Mouse (Mus musculus) hindbrain, embryonic 11.5 days (tissue): ENCODE measurements around the gene Cdk11b. TPM values are rescaled to one million over a fixed set of nuclear protein-coding genes. Genes with fewer than 3 reads are reported as not detected.

ENCODE experiments used
- ATAC-seq: fragments of 200-750 bp; cut with Nextera tagmentation; 2 replicates; pipeline ENCODE4 v1.8.0; 2017; ENCODE audit warnings: mild to moderate bottlenecking, moderate TSS enrichment, moderate library complexity; ENCODE audit not compliant: low FRiP score
- DNase-seq: peaks from one replicate; pipeline ENCODE4 v3.0.0-alpha.2; 2015; ENCODE audit warnings: low spot score
- H3K27ac ChIP-seq: fragments of 300-500 bp; sonication (generic); 2 replicates; pipeline ENCODE4 v1.5.1; 2014; ENCODE audit warnings: mild to moderate bottlenecking, low read depth, low read length
- H3K27me3 ChIP-seq: fragments of 300-500 bp; sonication (generic); 2 replicates; pipeline ENCODE4 v1.6.1; 2014; ENCODE audit warnings: mild to moderate bottlenecking, low read length, moderate library complexity, mixed read lengths; ENCODE audit not compliant: control insufficient read depth, insufficient read depth
- H3K36me3 ChIP-seq: fragments of 300-500 bp; sonication (generic); 2 replicates; pipeline ENCODE4 v1.6.1; 2014; ENCODE audit warnings: mild to moderate bottlenecking, low read length, moderate library complexity, mixed read lengths; ENCODE audit not compliant: control insufficient read depth, insufficient read depth
- H3K4me1 ChIP-seq: fragments of 300-500 bp; sonication (generic); replicated peaks from 2 replicates; pipeline ENCODE4 v1.6.1; 2014; ENCODE audit warnings: low read length, mixed read lengths; ENCODE audit not compliant: control insufficient read depth, insufficient read depth
- H3K4me2 ChIP-seq: fragments of 300-500 bp; sonication (generic); replicated peaks from 2 replicates; pipeline ENCODE4 v1.6.1; 2014; ENCODE audit warnings: mild to moderate bottlenecking, low read depth, low read length
- H3K4me3 ChIP-seq: fragments of 300-500 bp; sonication (generic); 2 replicates; pipeline ENCODE4 v1.5.1; 2014; ENCODE audit warnings: low read depth, low read length
- H3K9ac ChIP-seq: fragments of 300-500 bp; sonication (generic); 2 replicates; pipeline ENCODE4 v1.6.1; 2014; ENCODE audit warnings: low read depth, low read length
- H3K9me3 ChIP-seq: fragments of 300-500 bp; sonication (generic); 2 replicates; pipeline ENCODE4 v1.6.1; 2016; ENCODE audit warnings: low read length; ENCODE audit not compliant: control insufficient read depth
- WGBS: fragments of 180-500 bp; shearing (Covaris S2); extraction: QIAGEN DNeasy Blood & Tissue Kit; methylation state at CpG from one replicate; pipeline ENCODE4 v1.1.7; 2014; 5-methylcytosine and 5-hydroxymethylcytosine counted together
- polyA plus RNA-seq: library from polyadenylated mRNA; unstranded; fragments of >200 nt; fragmentation: Nextera tagmentation; extraction: Ambion mirVana; gene quantifications from 2 replicates; pipeline ENCODE4 v1.2.1, GENCODE M21; 2014

Gene Cdk11b
- polyA plus RNA-seq, 1 experiment from 2014 or later, result 77.6 TPM

DNA sequence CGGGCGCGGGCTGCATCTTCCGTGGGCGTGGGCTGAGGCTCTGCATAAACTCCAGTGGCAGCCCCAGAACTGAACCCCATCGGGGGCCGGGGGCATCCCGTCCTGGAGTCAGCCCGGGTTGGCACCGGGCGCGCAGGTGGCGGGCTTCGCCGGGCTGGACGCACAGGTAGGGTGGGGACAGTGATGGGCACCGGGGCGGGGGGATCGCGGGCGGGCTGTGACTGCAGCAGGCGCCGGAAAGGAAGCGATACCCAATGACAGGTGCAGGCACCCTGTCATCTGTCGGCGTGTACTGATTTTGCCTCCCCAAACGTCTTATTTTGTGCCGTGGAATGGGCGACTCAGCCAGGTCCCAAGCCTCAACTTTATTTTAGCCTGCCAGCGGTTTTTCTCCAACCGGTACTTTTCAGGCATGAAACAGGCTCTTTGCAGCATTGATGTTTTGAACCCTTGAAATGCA is 22.6 kb upstream of the Cdk11b start:
- Histone ChIP-seq H3K9me3 (no peaks in the 10 kb centered on the region), H3K27me3 (no peaks in the 10 kb centered on the region), H3K9ac (peak overlapping the region; percentile 88), H3K4me3 (peak overlapping the region; percentile 89), H3K4me2 (peak overlapping the region; percentile 85), H3K27ac (peak overlapping the region; percentile 97), H3K36me3 (no peaks in the 10 kb centered on the region), H3K4me1 (0 out of 2 replicates have a peak, but pooled peaks cover 3% of the 10 kb centered on the region)
- ATAC-seq (no peak; the same call in 1 of the 2 replicates), DNase-seq (no peak)
- WGBS, result 3% methylated on average over 31 of the region's 31 CpGs

DNA sequence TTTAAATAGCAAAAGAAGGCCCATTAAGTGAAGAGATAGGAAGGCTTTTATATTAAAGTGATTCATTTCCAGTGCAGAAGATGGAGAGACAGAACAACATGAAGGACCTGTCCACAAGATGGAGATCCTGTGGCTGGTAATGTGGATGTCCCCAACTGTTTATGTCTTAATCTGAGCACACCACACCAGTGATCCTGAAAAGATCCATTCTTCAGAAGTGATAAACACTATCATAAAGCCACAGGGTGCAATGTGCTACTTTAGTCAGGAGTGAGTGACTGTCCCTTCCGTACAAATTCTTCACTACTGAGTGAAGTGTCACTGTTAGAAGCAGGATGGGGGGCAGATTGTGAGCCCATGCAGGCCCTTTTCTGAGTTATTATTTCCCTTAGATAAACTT is 21.9 kb upstream of the Cdk11b start:
- H3K27ac ChIP-seq, result no peak overlapping the region
- 0 out of 2 replicates have a peak overlapping the region, but pooled peaks have one; percentile 17 for H3K9ac ChIP-seq
- H3K36me3 ChIP-seq, result no peaks in the 10 kb centered on the region
- no peak for DNase-seq
- H3K27me3 ChIP-seq, result no peaks in the 10 kb centered on the region
- H3K4me1 ChIP-seq, result 0 out of 2 replicates have a peak, but pooled peaks cover 3% of the 10 kb centered on the region
- 94% methylated on average over 1 of the region's 1 CpGs for WGBS
- peak overlapping the region; percentile 89 for H3K4me3 ChIP-seq
- H3K9me3 ChIP-seq, result no peaks in the 10 kb centered on the region
- ATAC-seq, result no peak
- H3K4me2 ChIP-seq, result peak overlapping the region; percentile 85; the same call in 1 of the 2 replicates

DNA sequence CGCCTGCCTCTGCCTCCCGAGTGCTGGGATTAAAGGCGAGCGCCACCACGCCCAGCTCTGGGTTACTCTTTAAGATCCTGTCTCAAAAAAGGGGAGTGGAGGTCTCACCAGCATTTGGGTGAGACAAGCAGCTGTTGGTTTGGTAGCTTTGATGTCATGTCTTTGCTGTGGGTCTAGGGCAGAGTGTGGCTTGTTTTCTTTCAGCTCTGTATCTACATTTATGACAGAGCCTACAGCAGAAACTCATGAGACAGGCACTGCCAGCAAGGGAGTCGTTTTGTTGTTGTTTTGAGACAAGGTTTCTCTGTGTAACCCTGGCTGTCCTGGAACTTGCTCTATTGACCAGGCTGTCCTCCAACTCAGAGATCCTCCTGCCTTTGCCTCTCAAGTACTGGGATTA is 20.9 kb upstream of the Cdk11b start:
- Histone ChIP-seq H3K4me2 (no peak overlapping the region), H3K36me3 (no peaks in the 10 kb centered on the region), H3K27ac (no peak overlapping the region), H3K27me3 (no peaks in the 10 kb centered on the region), H3K9me3 (no peaks in the 10 kb centered on the region), H3K9ac (no peak overlapping the region), H3K4me3 (no peak overlapping the region), H3K4me1 (0 out of 2 replicates have a peak, but pooled peaks cover 3% of the 10 kb centered on the region)
- 93% methylated on average over 6 of the region's 6 CpGs for WGBS
- DNase-seq (no peak), ATAC-seq (no peak)

DNA sequence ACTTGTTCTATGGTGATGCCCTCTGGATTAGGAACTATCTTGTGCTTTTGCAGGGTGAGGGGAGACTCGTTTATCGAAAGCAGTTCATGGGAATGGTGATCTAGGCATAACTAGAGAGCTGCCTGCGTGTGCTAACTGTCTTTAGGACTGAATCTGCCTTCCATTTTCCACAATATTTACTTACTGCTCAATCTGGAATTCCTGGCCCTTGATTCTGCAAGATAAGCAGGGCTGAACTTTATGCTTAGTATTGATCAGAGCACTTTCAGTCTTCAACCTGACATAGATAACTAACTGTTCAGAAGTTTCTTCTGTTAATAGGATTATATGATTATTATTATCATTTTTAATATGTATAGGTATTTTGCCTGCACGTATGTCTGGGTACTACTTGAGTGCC is 19.5 kb upstream of the Cdk11b start:
- H3K27me3 ChIP-seq, result no peaks in the 10 kb centered on the region
- no peaks in the 10 kb centered on the region for H3K9me3 ChIP-seq
- H3K4me3 ChIP-seq, result no peak overlapping the region
- ATAC-seq, result no peak
- H3K4me1 ChIP-seq, result 0 out of 2 replicates have a peak, but pooled peaks cover 3% of the 10 kb centered on the region
- no peak overlapping the region for H3K9ac ChIP-seq
- DNase-seq, result no peak
- no peak overlapping the region for H3K4me2 ChIP-seq
- WGBS, result 88% methylated on average over 4 of the region's 4 CpGs
- H3K36me3 ChIP-seq, result peaks cover 4% of the 10 kb centered on the region; the same call in 1 of the 2 replicates
- H3K27ac ChIP-seq, result no peak overlapping the region

DNA sequence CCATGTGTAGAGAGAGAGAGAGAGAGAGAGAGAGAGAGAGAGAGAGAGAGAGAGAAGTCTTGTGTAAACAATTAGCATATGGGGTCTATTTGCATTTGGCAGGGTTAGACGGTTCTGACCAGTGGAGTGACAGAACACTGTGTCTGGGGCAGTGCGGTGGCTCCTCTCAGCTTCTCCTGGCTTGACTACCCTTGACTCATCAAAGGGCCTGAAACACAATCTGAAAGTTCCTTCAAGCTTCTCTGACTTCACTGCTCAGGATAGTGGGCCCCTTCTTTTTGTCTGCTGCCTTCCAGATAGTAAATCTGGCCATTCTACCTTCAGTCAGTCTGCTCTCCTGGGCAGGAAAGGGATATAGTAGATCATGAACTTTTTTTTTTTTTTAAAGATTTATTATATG is 17.8 kb upstream of the Cdk11b start:
- Histone ChIP-seq H3K4me3 (no peak overlapping the region), H3K27ac (no peak overlapping the region), H3K4me1 (0 out of 2 replicates have a peak, but pooled peaks cover 3% of the 10 kb centered on the region), H3K9ac (no peak overlapping the region), H3K4me2 (no peak overlapping the region), H3K36me3 (peaks cover 6% of the 10 kb centered on the region; the same call in 1 of the 2 replicates), H3K9me3 (no peaks in the 10 kb centered on the region), H3K27me3 (no peaks in the 10 kb centered on the region)
- ATAC-seq (no peak), DNase-seq (no peak)
- 75% methylated on average over 2 of the region's 2 CpGs for WGBS

DNA sequence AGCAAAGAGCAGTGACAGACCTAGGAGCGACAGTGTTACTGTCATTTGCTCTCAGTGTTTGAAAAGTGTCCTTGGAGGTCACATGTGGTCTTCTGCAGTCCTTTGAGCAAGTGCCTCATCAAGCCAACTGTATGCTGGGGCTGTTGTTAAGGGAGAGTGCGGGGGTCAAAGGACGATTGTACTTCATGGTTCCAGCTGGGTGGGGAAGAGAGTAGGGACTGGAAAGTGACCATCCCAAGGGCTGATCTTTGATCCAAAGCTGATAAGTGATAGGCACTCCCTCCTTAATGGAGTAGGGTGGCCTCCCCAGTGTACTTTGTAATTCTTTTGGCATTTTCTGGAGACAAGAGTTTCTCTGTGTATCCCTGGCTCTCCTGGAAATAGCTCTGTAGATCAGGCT is 12.8 kb upstream of the Cdk11b start:
- peaks cover 8% of the 10 kb centered on the region; the same call in 1 of the 2 replicates for H3K36me3 ChIP-seq
- H3K9ac ChIP-seq, result no peak overlapping the region
- H3K4me3 ChIP-seq, result no peak overlapping the region
- no peaks in the 10 kb centered on the region for H3K9me3 ChIP-seq
- DNase-seq (no peak), ATAC-seq (no peak)
- H3K4me1 ChIP-seq, result no peaks in the 10 kb centered on the region
- H3K27ac ChIP-seq, result no peak overlapping the region
- H3K4me2 ChIP-seq, result no peak overlapping the region
- WGBS, result 93% methylated on average over 3 of the region's 3 CpGs
- H3K27me3 ChIP-seq, result no peaks in the 10 kb centered on the region

DNA sequence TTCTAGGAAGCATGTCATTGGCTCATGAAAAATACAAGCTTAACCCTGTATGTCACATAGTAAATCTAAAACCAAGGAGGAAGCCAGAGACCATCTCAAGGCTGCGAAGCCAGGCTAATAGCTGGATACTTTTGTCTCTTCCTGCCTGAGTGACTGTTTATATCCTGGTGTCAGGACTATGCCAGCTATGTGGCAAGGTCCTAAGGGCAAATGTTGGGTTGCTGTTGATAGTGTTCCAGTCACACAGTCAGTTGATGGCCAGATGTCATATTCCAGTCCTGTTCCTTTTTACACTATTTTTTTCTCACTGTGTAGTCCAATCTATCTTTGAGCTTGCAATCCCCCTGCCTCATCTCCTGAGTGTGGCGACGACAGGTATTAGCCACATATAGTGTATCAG is 11.4 kb upstream of the Cdk11b start:
- no peak overlapping the region for H3K4me3 ChIP-seq
- no peaks in the 10 kb centered on the region for H3K4me1 ChIP-seq
- H3K27ac ChIP-seq, result no peak overlapping the region
- peaks cover 15% of the 10 kb centered on the region; the same call in 1 of the 2 replicates for H3K36me3 ChIP-seq
- no peaks in the 10 kb centered on the region for H3K9me3 ChIP-seq
- no peak overlapping the region for H3K4me2 ChIP-seq
- H3K9ac ChIP-seq, result no peak overlapping the region
- ATAC-seq (no peak), DNase-seq (no peak)
- H3K27me3 ChIP-seq, result no peaks in the 10 kb centered on the region
- 94% methylated on average over 3 of the region's 3 CpGs for WGBS

DNA sequence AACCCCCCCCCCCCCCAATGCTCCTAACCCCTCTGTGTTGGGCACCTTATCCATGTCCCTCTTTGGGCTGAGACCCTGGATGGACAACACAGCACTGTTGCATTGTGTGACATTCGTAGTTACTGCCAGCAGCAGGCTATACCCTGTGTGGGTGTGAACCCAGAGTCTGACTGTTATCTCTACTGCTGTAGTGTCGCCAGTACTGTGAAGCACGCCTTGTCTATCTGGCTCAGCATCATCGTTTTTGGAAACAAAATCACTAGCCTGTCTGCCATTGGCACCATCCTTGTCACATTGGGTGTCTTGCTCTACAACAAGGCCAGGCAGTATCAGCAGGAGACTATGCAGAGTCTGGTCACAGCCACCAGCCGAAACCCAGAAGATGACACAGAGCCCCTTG is 6.3 kb upstream of the Cdk11b start:
- Histone ChIP-seq H3K36me3 (peaks cover 14% of the 10 kb centered on the region; the same call in 1 of the 2 replicates), H3K9me3 (no peaks in the 10 kb centered on the region), H3K4me2 (no peak overlapping the region), H3K27ac (no peak overlapping the region), H3K4me3 (no peak overlapping the region), H3K9ac (no peak overlapping the region), H3K27me3 (no peaks in the 10 kb centered on the region), H3K4me1 (no peaks in the 10 kb centered on the region)
- WGBS, result 92% methylated on average over 5 of the region's 5 CpGs
- no peak for DNase-seq
- ATAC-seq, result no peak

DNA sequence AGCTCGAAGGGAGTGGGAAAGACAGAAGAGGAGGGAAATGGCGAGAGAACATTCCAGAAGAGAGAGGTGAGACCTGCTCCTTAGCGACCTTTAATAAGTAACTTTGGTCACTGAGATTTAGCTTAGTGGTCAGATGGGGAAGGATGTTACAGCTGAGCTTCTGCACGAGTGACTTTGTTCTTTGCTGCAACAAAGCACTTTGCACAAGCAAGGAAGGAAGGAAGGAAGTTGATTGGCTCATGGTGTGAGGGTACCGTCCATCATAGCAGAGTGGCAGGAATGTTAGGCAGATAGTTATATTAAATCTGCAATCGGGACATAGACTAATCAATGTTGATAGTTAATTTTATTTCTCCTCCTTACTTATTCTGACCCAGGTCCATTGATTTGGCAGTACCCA is 5.6 kb downstream of the Cdk11b start:
- ATAC-seq, result no peak
- Histone ChIP-seq H3K27me3 (no peaks in the 10 kb centered on the region), H3K36me3 (peaks cover 19% of the 10 kb centered on the region), H3K4me2 (no peak overlapping the region), H3K9ac (no peak overlapping the region), H3K4me1 (no peaks in the 10 kb centered on the region), H3K27ac (no peak overlapping the region), H3K9me3 (no peaks in the 10 kb centered on the region), H3K4me3 (no peak overlapping the region)
- DNase-seq, result no peak
- 88% methylated on average over 6 of the region's 6 CpGs for WGBS
